Mouse (Mus musculus): Measurements from ENCODE around the gene Zswim9. TPM values are rescaled to one million over a fixed set of nuclear protein-coding genes. Genes with fewer than 3 reads are reported as not detected.

Zswim9 gene
- total and polyA plus RNA-seq, 3 experiments: 2.4 to 15.7 (median 9.7) TPM

GRCm38 (mm10) chr7:13263851-13264250, 14.7 kb downstream of the Zswim9 start:
- DNase-seq (ENCODE audit: low spot score): no peak
- no peaks in the 10 kb centered on the region for H3K4me1 ChIP-seq (ENCODE audit: insufficient read depth, low read depth, low read length)
- H3K4me3 ChIP-seq (ENCODE audit: low read depth, low read length): no peak overlapping the region
- TF ChIP-seq GATA2 (IDR thresholded peaks at IDR 0.05; ENCODE audit: borderline replicate concordance, low read depth, low read length) (no peak), CTCF (IDR thresholded peaks at IDR 0.05; ENCODE audit: low read depth, low read length) (no peak), GATA1 (IDR thresholded peaks at IDR 0.05; ENCODE audit: borderline replicate concordance, low read length) (no peak), TAL1 (conservative IDR thresholded peaks at IDR 0.05; ENCODE audit: low read depth, low read length) (no peak), POLR2AphosphoS5 (IDR thresholded peaks at IDR 0.05; ENCODE audit: insufficient replicate concordance, low read depth, low read length) (no peak)
- peaks cover 6% of the 10 kb centered on the region for H3K36me3 ChIP-seq (replicated peaks)
- H3K27me3 ChIP-seq (ENCODE audit: insufficient read depth, low read length): peaks cover 3% of the 10 kb centered on the region; the same call in 1 of the 2 replicates
- no peaks in the 10 kb centered on the region for H3K9me3 ChIP-seq (replicated peaks)
- no peak for ATAC-seq (ENCODE audit: extremely low read depth, insufficient number of reproducible peaks, low FRiP score, poor library complexity, severe bottlenecking)

- H3K27me3 ChIP-seq (ENCODE audit: insufficient read depth, low read length): peaks cover 3% of the 10 kb centered on the region; the same call in 1 of the 2 replicates
- peaks cover 6% of the 10 kb centered on the region for H3K36me3 ChIP-seq (replicated peaks)
- 0 out of 2 replicates have a peak overlapping the region, but pooled peaks have one; percentile 0 for H3K4me3 ChIP-seq (ENCODE audit: low read depth, low read length)
- no peaks in the 10 kb centered on the region for H3K9me3 ChIP-seq (replicated peaks)
- ATAC-seq (ENCODE audit: extremely low read depth, insufficient number of reproducible peaks, low FRiP score, poor library complexity, severe bottlenecking) (no peak), DNase-seq (ENCODE audit: low spot score) (no peak)
- H3K4me1 ChIP-seq (ENCODE audit: insufficient read depth, low read depth, low read length): no peaks in the 10 kb centered on the region
- TF ChIP-seq GATA2 (IDR thresholded peaks at IDR 0.05; ENCODE audit: borderline replicate concordance, low read depth, low read length) (no peak), POLR2AphosphoS5 (IDR thresholded peaks at IDR 0.05; ENCODE audit: insufficient replicate concordance, low read depth, low read length) (no peak), TAL1 (conservative IDR thresholded peaks at IDR 0.05; ENCODE audit: low read depth, low read length) (no peak), GATA1 (IDR thresholded peaks at IDR 0.05; ENCODE audit: borderline replicate concordance, low read length) (no peak), CTCF (IDR thresholded peaks at IDR 0.05; ENCODE audit: low read depth, low read length) (no peak)
Observed at GRCm38 (mm10) chr7:13260746-13261700, 17.5 kb downstream of the Zswim9 start.

- DNase-seq (ENCODE audit: low spot score) (no peak), ATAC-seq (ENCODE audit: extremely low read depth, insufficient number of reproducible peaks, low FRiP score, poor library complexity, severe bottlenecking) (no peak)
- Histone ChIP-seq H3K27me3 (ENCODE audit: insufficient read depth, low read length) (no peaks in the 10 kb centered on the region), H3K36me3 (replicated peaks) (no peaks in the 10 kb centered on the region), H3K9me3 (replicated peaks) (no peaks in the 10 kb centered on the region), H3K4me3 (ENCODE audit: low read depth, low read length) (no peak within 1 kb of the TSS), H3K4me1 (ENCODE audit: insufficient read depth, low read depth, low read length) (no peaks in the 10 kb centered on the region)
- TF ChIP-seq CTCF (IDR thresholded peaks at IDR 0.05; ENCODE audit: low read depth, low read length) (no peak), GATA2 (IDR thresholded peaks at IDR 0.05; ENCODE audit: borderline replicate concordance, low read depth, low read length) (no peak), POLR2AphosphoS5 (IDR thresholded peaks at IDR 0.05; ENCODE audit: insufficient replicate concordance, low read depth, low read length) (no peak), TAL1 (conservative IDR thresholded peaks at IDR 0.05; ENCODE audit: low read depth, low read length) (no peak), GATA1 (IDR thresholded peaks at IDR 0.05; ENCODE audit: borderline replicate concordance, low read length) (no peak)
Observed at GRCm38 (mm10) chr7:13212720-13213119, 65.8 kb downstream of the Zswim9 start, which contains the start of gene Vmn1r89. TSS of gene Vmn1r89 (plus strand) at chr7:13213020.

Other genes with a start within 250 kb of the Zswim9 start
- 148 and 163 TPM in 2 replicates for gene Chmp2a, start 243.9 kb downstream of the Zswim9 start, total RNA-seq (2014; fragmentation: Nextera tagmentation)
- gene Chmp2a, start 243.9 kb downstream of the Zswim9 start, total RNA-seq (2017): 178 and 188 TPM in 2 replicates
- gene Chmp2a, start 243.9 kb downstream of the Zswim9 start, polyA plus RNA-seq (2012): 141 and 289 TPM in 2 replicates
- gene Ube2m, start 240.4 kb downstream of the Zswim9 start, total RNA-seq (2014; fragmentation: Nextera tagmentation): 250 and 290 TPM in 2 replicates
- gene Ube2m, start 240.4 kb downstream of the Zswim9 start, total RNA-seq (2017): 151 and 162 TPM in 2 replicates
- gene Ube2m, start 240.4 kb downstream of the Zswim9 start, polyA plus RNA-seq (2012): 150 and 170 TPM in 2 replicates
- gene Mzf1, start 224.0 kb downstream of the Zswim9 start, total RNA-seq (2014; fragmentation: Nextera tagmentation): not detected in 2 replicates
- 0.17 and 0.22 TPM in 2 replicates for gene Mzf1, start 224.0 kb downstream of the Zswim9 start, total RNA-seq (2017)
- gene Mzf1, start 224.0 kb downstream of the Zswim9 start, polyA plus RNA-seq (2012): 0.07 and 0.11 TPM in 2 replicates
- gene Vmn1r85, start 183.5 kb downstream of the Zswim9 start, total RNA-seq (2014; fragmentation: Nextera tagmentation): not detected in 2 replicates
- under 0.01 and 0.44 TPM in 2 replicates for gene Vmn1r85, start 183.5 kb downstream of the Zswim9 start, total RNA-seq (2017)
- not detected in 2 replicates for gene Vmn1r85, start 183.5 kb downstream of the Zswim9 start, polyA plus RNA-seq (2012)
- gene Vmn1r86, start 158.8 kb downstream of the Zswim9 start, total RNA-seq (2014; fragmentation: Nextera tagmentation): not detected in 2 replicates
- 0.06 and 0.11 TPM in 2 replicates for gene Vmn1r86, start 158.8 kb downstream of the Zswim9 start, total RNA-seq (2017)
- gene Vmn1r86, start 158.8 kb downstream of the Zswim9 start, polyA plus RNA-seq (2012): not detected in 2 replicates
- not detected in 2 replicates for gene Vmn1r87, start 138.6 kb downstream of the Zswim9 start, total RNA-seq (2014; fragmentation: Nextera tagmentation)
- gene Vmn1r87, start 138.6 kb downstream of the Zswim9 start, total RNA-seq (2017): 0.12 and 0.60 TPM in 2 replicates
- not detected in 2 replicates for gene Vmn1r87, start 138.6 kb downstream of the Zswim9 start, polyA plus RNA-seq (2012)
- gene Vmn1r88, start 119.2 kb downstream of the Zswim9 start, total RNA-seq (2014; fragmentation: Nextera tagmentation): not detected in 2 replicates
- 0.06 and 0.22 TPM in 2 replicates for gene Vmn1r88, start 119.2 kb downstream of the Zswim9 start, total RNA-seq (2017)
- gene Vmn1r88, start 119.2 kb downstream of the Zswim9 start, polyA plus RNA-seq (2012): not detected in 2 replicates
- not detected in 2 replicates for gene Vmn1r89, start 65.7 kb downstream of the Zswim9 start, total RNA-seq (2014; fragmentation: Nextera tagmentation)
- 0.27 TPM in 1 of 2 replicates, not detected in the other for gene Vmn1r89, start 65.7 kb downstream of the Zswim9 start, total RNA-seq (2017)
- not detected in 2 replicates for gene Vmn1r89, start 65.7 kb downstream of the Zswim9 start, polyA plus RNA-seq (2012)
- 143 and 159 TPM in 2 replicates for gene Lig1, start 1.4 kb downstream of the Zswim9 start, total RNA-seq (2014; fragmentation: Nextera tagmentation)
- gene Lig1, start 1.4 kb downstream of the Zswim9 start, total RNA-seq (2017): 49.3 and 66.8 TPM in 2 replicates
- 72.8 and 89.3 TPM in 2 replicates for gene Lig1, start 1.4 kb downstream of the Zswim9 start, polyA plus RNA-seq (2012)
- gene Pla2g4c, start 45.9 kb upstream of the Zswim9 start, total RNA-seq (2014; fragmentation: Nextera tagmentation): 0.23 and 1.0 TPM in 2 replicates
- gene Pla2g4c, start 45.9 kb upstream of the Zswim9 start, total RNA-seq (2017): 0.64 and 0.93 TPM in 2 replicates
- 0.03 TPM in 1 of 2 replicates, not detected in the other for gene Pla2g4c, start 45.9 kb upstream of the Zswim9 start, polyA plus RNA-seq (2012)
- not detected in 2 replicates for gene Cabp5, start 119.4 kb upstream of the Zswim9 start, total RNA-seq (2014; fragmentation: Nextera tagmentation)
- 0.05 TPM in 1 of 2 replicates, not detected in the other for gene Cabp5, start 119.4 kb upstream of the Zswim9 start, total RNA-seq (2017)
- gene Cabp5, start 119.4 kb upstream of the Zswim9 start, polyA plus RNA-seq (2012): not detected in 2 replicates
- not detected in 2 replicates for gene Bsph1, start 172.1 kb upstream of the Zswim9 start, total RNA-seq (2014; fragmentation: Nextera tagmentation)
- not detected in 2 replicates for gene Bsph1, start 172.1 kb upstream of the Zswim9 start, total RNA-seq (2017)
- gene Bsph1, start 172.1 kb upstream of the Zswim9 start, polyA plus RNA-seq (2012): not detected in 2 replicates